Mouse (Mus musculus) neural tube, embryonic 13.5 days (tissue): ENCODE measurements around the gene Inhbb. TPM values are rescaled to one million over a fixed set of nuclear protein-coding genes. Genes with fewer than 3 reads are reported as not detected.

ENCODE experiments used
- ATAC-seq: fragments of 200-750 bp; cut with Nextera tagmentation; 2 replicates; pipeline ENCODE4 v1.8.0; 2017; ENCODE audit warnings: low read depth, mild to moderate bottlenecking, moderate TSS enrichment, moderate library complexity
- H3K27ac ChIP-seq: fragments of 300-500 bp; sonication (generic); replicated peaks from 2 replicates; pipeline ENCODE4 v1.5.1; 2015; ENCODE audit warnings: moderate library complexity, mild to moderate bottlenecking, inconsistent platforms
- H3K27me3 ChIP-seq: fragments of 300-500 bp; sonication (generic); 2 replicates; pipeline ENCODE4 v1.6.1; 2015; ENCODE audit warnings: mild to moderate bottlenecking, inconsistent platforms
- H3K36me3 ChIP-seq: fragments of 300-500 bp; sonication (generic); 2 replicates; pipeline ENCODE4 v1.6.1; 2015; ENCODE audit warnings: mild to moderate bottlenecking, inconsistent platforms
- H3K4me1 ChIP-seq: fragments of 300-500 bp; sonication (generic); replicated peaks from 2 replicates; pipeline ENCODE4 v1.6.1; 2015; ENCODE audit warnings: inconsistent platforms
- H3K4me2 ChIP-seq: fragments of 300-500 bp; sonication (generic); 2 replicates; pipeline ENCODE4 v1.6.1; 2015; ENCODE audit warnings: inconsistent platforms, mild to moderate bottlenecking, moderate library complexity
- H3K4me3 ChIP-seq: fragments of 300-500 bp; sonication (generic); 2 replicates; pipeline ENCODE4 v1.5.1; 2015; ENCODE audit warnings: mild to moderate bottlenecking, inconsistent platforms
- H3K9ac ChIP-seq: fragments of 300-500 bp; sonication (generic); 2 replicates; pipeline ENCODE4 v1.6.1; 2015; ENCODE audit warnings: moderate library complexity, mild to moderate bottlenecking, inconsistent platforms
- H3K9me3 ChIP-seq: fragments of 300-500 bp; sonication (generic); 2 replicates; pipeline ENCODE4 v1.6.1; 2016; ENCODE audit warnings: inconsistent platforms
- WGBS: fragments of 180-500 bp; shearing (Covaris S2); methylation state at CpG from one replicate; pipeline ENCODE4 v1.1.7; 2015; 5-methylcytosine and 5-hydroxymethylcytosine counted together
- polyA plus RNA-seq: library from polyadenylated mRNA; unstranded; fragments of >200 nt; fragmentation: Nextera tagmentation; extraction: Ambion mirVana; gene quantifications from 2 replicates; pipeline ENCODE4 v1.2.1, GENCODE M21; 2015

Gene Inhbb
- polyA plus RNA-seq, 1 experiment from 2014 or later, result 2.4 TPM

- WGBS, result 89% methylated on average over 21 of the region's 21 CpGs
- Histone ChIP-seq H3K27me3 (no peaks in the 10 kb centered on the region), H3K9me3 (no peaks in the 10 kb centered on the region), H3K4me1 (no peaks in the 10 kb centered on the region), H3K4me2 (no peak overlapping the region), H3K27ac (no peak overlapping the region), H3K4me3 (no peak overlapping the region), H3K9ac (no peak overlapping the region), H3K36me3 (no peaks in the 10 kb centered on the region)
- no peak for ATAC-seq
Measured at GRCm38 (mm10) chr1:119443591-119444350, 21.7 kb upstream of the Inhbb start.

DNA sequence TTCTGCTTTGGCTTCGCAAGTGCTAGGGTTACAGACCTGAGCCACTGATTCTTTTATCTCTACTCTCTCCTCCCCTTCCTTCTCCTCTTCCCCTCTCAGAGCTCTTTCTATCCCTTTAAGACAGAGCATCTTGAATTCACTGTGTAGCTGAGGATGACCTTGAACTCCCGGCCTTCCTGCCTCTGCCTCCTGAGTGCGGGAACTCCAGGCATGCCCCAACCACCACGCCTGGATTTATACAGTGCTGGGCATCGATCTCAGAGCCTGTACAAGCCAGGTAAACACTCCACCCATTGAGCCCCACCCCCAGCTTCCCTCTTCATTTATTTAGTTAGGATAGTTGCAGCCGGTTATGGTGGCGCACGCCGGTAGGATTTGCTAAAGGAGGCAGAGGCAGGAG, 20.9 kb upstream of the Inhbb start:
- Histone ChIP-seq H3K36me3 (no peaks in the 10 kb centered on the region), H3K27ac (no peak overlapping the region), H3K4me1 (no peaks in the 10 kb centered on the region), H3K4me3 (no peak overlapping the region), H3K4me2 (no peak overlapping the region), H3K9me3 (no peaks in the 10 kb centered on the region), H3K27me3 (no peaks in the 10 kb centered on the region), H3K9ac (no peak overlapping the region)
- WGBS, result 94% methylated on average over 9 of the region's 9 CpGs
- ATAC-seq, result no peak

- no peaks in the 10 kb centered on the region for H3K36me3 ChIP-seq
- ATAC-seq, result no peak
- WGBS, result 95% methylated on average over 9 of the region's 9 CpGs
Measured at GRCm38 (mm10) chr1:119438105-119438637, 16.1 kb upstream of the Inhbb start.

GRCm38 (mm10) chr1:119437401-119437800, 15.4 kb upstream of the Inhbb start:
- ATAC-seq, result no peak
- 68% methylated on average over 6 of the region's 6 CpGs for WGBS
- no peak overlapping the region for H3K9ac ChIP-seq
- H3K27me3 ChIP-seq, result no peaks in the 10 kb centered on the region
- H3K27ac ChIP-seq, result no peak overlapping the region
- no peak overlapping the region for H3K4me3 ChIP-seq
- H3K4me2 ChIP-seq, result no peak overlapping the region
- no peaks in the 10 kb centered on the region for H3K9me3 ChIP-seq
- H3K4me1 ChIP-seq, result no peaks in the 10 kb centered on the region
- no peaks in the 10 kb centered on the region for H3K36me3 ChIP-seq

More at GRCm38 (mm10) chr1:119438105-119438637, 16.1 kb upstream of the Inhbb start:
- Histone ChIP-seq H3K27me3 (no peaks in the 10 kb centered on the region), H3K4me1 (no peaks in the 10 kb centered on the region), H3K9me3 (no peaks in the 10 kb centered on the region), H3K9ac (no peak overlapping the region), H3K4me3 (no peak overlapping the region), H3K27ac (no peak overlapping the region), H3K4me2 (no peak overlapping the region)

DNA sequence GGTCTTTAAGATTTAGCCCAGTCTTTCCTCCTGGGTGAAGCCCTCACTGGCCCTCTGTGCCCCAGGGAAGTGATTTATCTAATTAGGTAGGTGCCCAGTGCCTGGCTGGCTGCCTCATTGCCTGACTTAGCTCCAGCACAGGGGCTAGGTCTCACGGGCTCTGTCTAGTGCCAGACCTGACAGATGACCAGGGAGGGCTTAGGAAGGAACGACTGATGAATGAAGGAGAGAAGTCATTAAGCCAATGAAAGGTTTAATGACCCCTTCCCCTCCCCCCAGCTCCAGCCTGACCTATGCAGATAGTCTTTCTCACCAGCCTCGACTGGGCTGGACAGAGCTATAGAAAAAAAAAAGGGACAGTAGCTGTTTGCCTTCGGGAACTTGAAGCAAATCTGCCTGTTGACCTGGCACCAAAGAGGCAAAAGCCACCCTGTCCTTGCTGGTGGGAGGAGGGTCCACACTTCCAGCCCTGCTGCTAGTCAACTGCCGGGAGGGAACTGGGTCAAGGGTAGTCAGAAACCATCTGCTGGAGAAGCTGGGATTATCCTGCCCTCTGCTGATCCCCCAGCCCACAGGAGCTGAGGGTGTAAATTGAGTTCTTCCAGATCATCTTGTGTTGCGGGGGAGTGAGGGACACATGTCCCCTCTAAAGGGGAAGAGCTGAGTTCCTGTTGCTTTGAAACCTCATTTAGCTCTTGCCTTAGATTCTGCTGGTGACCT, 2.3 kb upstream of the Inhbb start:
- H3K36me3 ChIP-seq, result no peaks in the 10 kb centered on the region
- no peak overlapping the region for H3K9ac ChIP-seq
- no peak overlapping the region for H3K27ac ChIP-seq
- H3K9me3 ChIP-seq, result no peaks in the 10 kb centered on the region
- no peak overlapping the region for H3K4me2 ChIP-seq
- no peak overlapping the region for H3K4me3 ChIP-seq
- peaks cover 42% of the 10 kb centered on the region for H3K4me1 ChIP-seq
- no peak for ATAC-seq
- peaks cover 60% of the 10 kb centered on the region for H3K27me3 ChIP-seq
- WGBS, result 17% methylated on average over 6 of the region's 6 CpGs

GRCm38 (mm10) chr1:119423510-119423909, 1.5 kb upstream of the Inhbb start:
- no peaks in the 10 kb centered on the region for H3K36me3 ChIP-seq
- H3K27me3 ChIP-seq, result peaks cover 68% of the 10 kb centered on the region
- peaks cover 50% of the 10 kb centered on the region for H3K4me1 ChIP-seq
- H3K9me3 ChIP-seq, result no peaks in the 10 kb centered on the region
- 3% methylated on average over 13 of the region's 14 CpGs for WGBS
- no peak overlapping the region for H3K9ac ChIP-seq
- H3K4me2 ChIP-seq, result 0 out of 2 replicates have a peak overlapping the region, but pooled peaks have one; percentile 98
- ATAC-seq, result no peak
- no peak overlapping the region for H3K27ac ChIP-seq
- no peak overlapping the region for H3K4me3 ChIP-seq

DNA sequence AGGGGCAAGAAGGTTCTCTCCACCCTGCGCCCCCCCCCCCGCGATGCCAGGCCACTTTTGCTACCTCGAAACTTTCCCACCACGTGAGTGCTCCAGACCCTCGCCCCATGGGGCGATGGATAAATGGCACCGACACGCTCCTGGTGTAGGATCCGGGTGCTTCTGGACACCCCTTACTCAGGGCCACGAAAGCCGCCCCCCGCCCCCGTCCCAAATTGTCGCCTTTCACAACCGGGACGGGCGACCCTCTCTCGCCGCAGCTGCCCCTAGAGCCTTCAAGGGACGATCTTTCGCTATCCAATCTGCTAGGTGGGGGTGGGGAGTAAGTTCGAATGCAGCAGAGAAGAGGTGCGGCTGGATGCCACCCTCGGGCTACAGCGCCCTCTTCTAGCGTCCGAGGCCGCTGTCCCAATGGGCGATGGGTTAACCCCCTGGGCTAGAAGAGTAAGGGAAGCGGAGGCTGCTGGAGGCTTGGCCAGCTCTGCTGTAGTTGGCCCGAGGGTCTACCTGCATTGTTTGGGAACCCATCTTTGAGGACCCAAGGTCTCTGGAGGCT, 490 bp upstream of the Inhbb start:
- H3K4me3 ChIP-seq, result peak overlapping the region; percentile 65
- peak overlapping the region; percentile 98 for H3K4me2 ChIP-seq
- H3K36me3 ChIP-seq, result no peaks in the 10 kb centered on the region
- no peaks in the 10 kb centered on the region for H3K9me3 ChIP-seq
- H3K27me3 ChIP-seq, result peaks cover 77% of the 10 kb centered on the region
- WGBS, result under 1% methylated on average over 31 of the region's 32 CpGs
- peak overlapping the region; percentile 78 for H3K9ac ChIP-seq
- peaks cover 59% of the 10 kb centered on the region for H3K4me1 ChIP-seq
- H3K27ac ChIP-seq, result 0 out of 2 replicates have a peak overlapping the region, but pooled peaks have one; percentile 79
- ATAC-seq, result 0 out of 2 replicates have a peak, but pooled peaks have one; percentile 11

DNA sequence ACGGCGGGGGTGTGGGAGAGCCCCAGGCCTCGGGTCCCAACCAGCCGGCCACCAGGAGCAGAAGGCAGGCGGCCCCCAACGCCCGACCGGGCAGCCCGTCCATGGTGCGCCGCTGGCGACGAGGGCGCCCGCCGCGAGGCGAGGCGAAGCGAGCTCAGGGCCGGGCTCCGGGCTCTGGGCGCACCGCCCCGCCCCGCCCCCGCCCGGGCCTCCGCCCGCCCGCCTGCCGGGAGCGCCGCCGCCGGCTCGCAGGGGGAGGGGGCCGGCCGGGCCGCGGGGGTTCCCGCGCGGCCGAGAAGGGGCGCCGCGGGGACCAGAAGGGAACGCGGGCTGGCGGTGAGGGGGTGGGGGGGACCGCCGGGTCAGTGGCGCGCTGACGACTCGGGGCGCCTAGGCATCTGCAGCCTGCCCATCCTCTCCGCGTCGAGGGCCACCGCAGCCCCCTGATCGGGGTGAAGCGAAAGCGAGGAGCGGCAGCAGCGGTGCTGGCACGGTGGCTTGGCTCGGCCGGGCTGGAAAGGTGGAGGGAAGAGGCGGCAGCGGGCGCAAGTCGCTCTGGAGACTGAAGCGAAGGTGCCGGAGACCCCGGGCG, 968 bp downstream of the Inhbb start:
- Histone ChIP-seq H3K4me2 (peak overlapping the region; percentile 98), H3K36me3 (no peaks in the 10 kb centered on the region), H3K9ac (peak overlapping the region; percentile 78), H3K4me1 (peaks cover 72% of the 10 kb centered on the region), H3K9me3 (no peaks in the 10 kb centered on the region), H3K4me3 (peak overlapping the region; percentile 65), H3K27ac (peak overlapping the region; percentile 79), H3K27me3 (peaks cover 92% of the 10 kb centered on the region)
- peak; percentile 48 for ATAC-seq
- WGBS, result under 1% methylated on average over 60 of the region's 78 CpGs

GRCm38 (mm10) chr1:119420189-119420983, 1.7 kb downstream of the Inhbb start:
- H3K9ac ChIP-seq, result peak overlapping the region; percentile 78
- peak overlapping the region; percentile 65 for H3K4me3 ChIP-seq
- no peaks in the 10 kb centered on the region for H3K9me3 ChIP-seq
- 1% methylated on average over 72 of the region's 76 CpGs for WGBS
- H3K27me3 ChIP-seq, result peaks cover 93% of the 10 kb centered on the region
- no peaks in the 10 kb centered on the region for H3K36me3 ChIP-seq
- H3K27ac ChIP-seq, result peak overlapping the region; percentile 79
- H3K4me2 ChIP-seq, result peak overlapping the region; percentile 98
- peak; percentile 3; the same call in 1 of the 2 replicates for ATAC-seq
- H3K4me1 ChIP-seq, result peaks cover 72% of the 10 kb centered on the region

GRCm38 (mm10) chr1:119419151-119420105, 2.6 kb downstream of the Inhbb start:
- peak overlapping the region; percentile 98 for H3K4me2 ChIP-seq
- peaks cover 91% of the 10 kb centered on the region for H3K27me3 ChIP-seq
- no peaks in the 10 kb centered on the region for H3K36me3 ChIP-seq
- H3K9ac ChIP-seq, result peak overlapping the region; percentile 78
- WGBS, result 2% methylated on average over 29 of the region's 29 CpGs
- H3K4me1 ChIP-seq, result peaks cover 72% of the 10 kb centered on the region
- H3K9me3 ChIP-seq, result no peaks in the 10 kb centered on the region
- peak overlapping the region; percentile 79 for H3K27ac ChIP-seq
- no peak for ATAC-seq
- peak overlapping the region; percentile 65 for H3K4me3 ChIP-seq
